In genomic region chr2:32318709-32319585, GRCm38 (mm10) we compare ENCODE assay signal across 10 mouse cellular contexts. TPM values are rescaled to one million over a fixed set of nuclear protein-coding genes. Genes with fewer than 3 reads are reported as not detected.
DNase-seq lines count a peak whose midpoint lies in the region; ATAC-seq and TF ChIP-seq lines count a peak whose summit lies in the region.
"Had no signal": no experiment of that assay in that cellular context is flagged by ENCODE, and none has a peak within 500 bp of the region (broad histone marks: within the 10 kb centered on the region; RNA-seq: fewer than 3 reads in every experiment).

No protein-coding gene starts in this region.

- H3K4me2 ChIP-seq in hindbrain, embryonic 16.5 days (ENCODE audit: low read length), result peak overlapping the region; percentile 42
- peak overlapping the region; percentile 17; the same call in 1 of the 2 replicates for H3K4me2 ChIP-seq in midbrain, embryonic 15.5 days

- no peak for TF ChIP-seq CTCF in kidney, adult 2 months (conservative IDR thresholded peaks at IDR 0.05; ENCODE audit: insufficient read depth, insufficient read length, low read depth, low read length)

- H3K27me3 ChIP-seq in kidney, adult 2 months (replicated peaks; ENCODE audit: control insufficient read depth, insufficient read depth, low read length), result no peaks in the 10 kb centered on the region
- H3K27me3 ChIP-seq in hindbrain, embryonic 16.5 days (replicated peaks; ENCODE audit: control insufficient read depth, insufficient read depth, low read length), result no peaks in the 10 kb centered on the region; the same call in 1 of the 2 replicates
- no peaks in the 10 kb centered on the region for H3K27me3 ChIP-seq in midbrain, embryonic 15.5 days (replicated peaks)
- H3K27me3 ChIP-seq: Patski had no signal

- no peak for TF ChIP-seq POLR2A in kidney, adult 2 months (IDR thresholded peaks at IDR 0.05; ENCODE audit: low read depth, low read length)

- no peak overlapping the region for H3K9ac ChIP-seq in hindbrain, embryonic 16.5 days (ENCODE audit: low read depth, low read length)
- no peak overlapping the region for H3K9ac ChIP-seq in midbrain, embryonic 15.5 days

- ATAC-seq in hindbrain, embryonic 16.5 days, result no peak
- no peak for ATAC-seq in midbrain, embryonic 15.5 days (replicated peaks)
- ATAC-seq: Patski had no signal

- H3K27ac ChIP-seq in kidney, adult 2 months (ENCODE audit: insufficient read depth, low read depth, low read length), result no peak overlapping the region
- no peak overlapping the region for H3K27ac ChIP-seq in hindbrain, embryonic 16.5 days (ENCODE audit: low read depth, low read length)
- no peak overlapping the region for H3K27ac ChIP-seq in midbrain, embryonic 15.5 days

- H3K4me3 ChIP-seq in kidney, adult 2 months (ENCODE audit: insufficient read depth, low read depth, low read length), result peak overlapping the region; percentile 50; the same call in 1 of the 2 replicates
- no peak overlapping the region; the same call in 1 of the 2 replicates for H3K4me3 ChIP-seq in hindbrain, embryonic 16.5 days (ENCODE audit: low read length)
- H3K4me3 ChIP-seq in midbrain, embryonic 15.5 days, result no peak overlapping the region

- H3K9me3 ChIP-seq in hindbrain, embryonic 16.5 days (ENCODE audit: control insufficient read depth, low read length), result no peaks in the 10 kb centered on the region
- H3K9me3 ChIP-seq in midbrain, embryonic 15.5 days, result no peaks in the 10 kb centered on the region

- H3K36me3 ChIP-seq in kidney, adult 2 months (ENCODE audit: control insufficient read depth, insufficient read depth, low read length), result no peaks in the 10 kb centered on the region
- H3K36me3 ChIP-seq in hindbrain, embryonic 16.5 days (ENCODE audit: control insufficient read depth, insufficient read depth, low read length), result peaks cover 13% of the 10 kb centered on the region; the same call in 1 of the 2 replicates
- peaks cover 15% of the 10 kb centered on the region for H3K36me3 ChIP-seq in midbrain, embryonic 15.5 days (replicated peaks)

- DNase-seq in kidney, adult 2 months, result no peak
- no peak for DNase-seq in kidney, postnatal 10 days
- DNase-seq in embryo, embryonic 9.5 days (ENCODE audit: extremely low spot score), result peak; percentile 32
- no peak for DNase-seq in retina, embryonic 14.5 days (ENCODE audit: low spot score)
- no peak for DNase-seq in kidney, postnatal 25 days
- no peak for DNase-seq in thymus, postnatal 4 days
- DNase-seq: cerebellum, adult 9-10 months had no signal

- no peaks in the 10 kb centered on the region for H3K4me1 ChIP-seq in kidney, adult 2 months (ENCODE audit: control insufficient read depth, insufficient read depth, low read length)
- peaks cover 5% of the 10 kb centered on the region for H3K4me1 ChIP-seq in hindbrain, embryonic 16.5 days (ENCODE audit: control insufficient read depth, insufficient read depth, low read depth, low read length)
- peaks cover 41% of the 10 kb centered on the region for H3K4me1 ChIP-seq in midbrain, embryonic 15.5 days

- 64% methylated on average over 14 of the region's 14 CpGs for WGBS in kidney, adult 2 months
- 77% methylated on average over 14 of the region's 14 CpGs for WGBS in hindbrain, embryonic 16.5 days
- WGBS in midbrain, embryonic 15.5 days, result 79% methylated on average over 14 of the region's 14 CpGs

RNA-seq across cellular contexts. Expression of gene Swi5, which starts 31.1 kb away (rescaled TPM):
- 191 and 242 TPM in 2 replicates for polyA plus RNA-seq in kidney, adult 2 months (2012; rRNA removed)
- 378 and 447 TPM in 2 replicates for polyA plus RNA-seq in hindbrain, embryonic 16.5 days (2015; fragmentation: Nextera tagmentation; extraction: Ambion mirVana)
- 404 TPM in 2 replicates for polyA plus RNA-seq in midbrain, embryonic 15.5 days (2015; fragmentation: Nextera tagmentation; extraction: Ambion mirVana)

RNA-seq across cellular contexts. Expression of gene Golga2, which starts 31.8 kb away (rescaled TPM):
- polyA plus RNA-seq in kidney, adult 2 months (2012; rRNA removed), result 30.8 and 31.2 TPM in 2 replicates
- 25.5 and 30.1 TPM in 2 replicates for polyA plus RNA-seq in hindbrain, embryonic 16.5 days (2015; fragmentation: Nextera tagmentation; extraction: Ambion mirVana)
- polyA plus RNA-seq in midbrain, embryonic 15.5 days (2015; fragmentation: Nextera tagmentation; extraction: Ambion mirVana), result 34.1 and 35.6 TPM in 2 replicates

RNA-seq across cellular contexts. Expression of gene Ciz1, which starts 33.2 kb away (rescaled TPM):
- 130 and 131 TPM in 2 replicates for polyA plus RNA-seq in kidney, adult 2 months (2012; rRNA removed)
- polyA plus RNA-seq in hindbrain, embryonic 16.5 days (2015; fragmentation: Nextera tagmentation; extraction: Ambion mirVana), result 41.1 and 57.5 TPM in 2 replicates
- 62.5 and 64.4 TPM in 2 replicates for polyA plus RNA-seq in midbrain, embryonic 15.5 days (2015; fragmentation: Nextera tagmentation; extraction: Ambion mirVana)

RNA-seq across cellular contexts. Expression of gene Dnm1, which starts 34.2 kb away (rescaled TPM):
- polyA plus RNA-seq in kidney, adult 2 months (2012; rRNA removed), result 8.3 and 12.6 TPM in 2 replicates
- polyA plus RNA-seq in hindbrain, embryonic 16.5 days (2015; fragmentation: Nextera tagmentation; extraction: Ambion mirVana), result 71.2 and 79.0 TPM in 2 replicates
- 78.4 and 79.0 TPM in 2 replicates for polyA plus RNA-seq in midbrain, embryonic 15.5 days (2015; fragmentation: Nextera tagmentation; extraction: Ambion mirVana)

RNA-seq across cellular contexts. Expression of gene Uck1, which starts 59.0 kb away (rescaled TPM):
- 134 and 147 TPM in 2 replicates for polyA plus RNA-seq in kidney, adult 2 months (2012; rRNA removed)
- 99.1 and 101 TPM in 2 replicates for polyA plus RNA-seq in hindbrain, embryonic 16.5 days (2015; fragmentation: Nextera tagmentation; extraction: Ambion mirVana)
- polyA plus RNA-seq in midbrain, embryonic 15.5 days (2015; fragmentation: Nextera tagmentation; extraction: Ambion mirVana), result 112 and 117 TPM in 2 replicates
